Mouse (Mus musculus) C2C12 (cell line): Measurements from ENCODE around the gene Zfp638. TPM values are rescaled to one million over a fixed set of nuclear protein-coding genes. Genes with fewer than 3 reads are reported as not detected.
"Not testable (repeated sequence)": the region's sequence is repeated elsewhere in the genome, so short reads cannot be mapped to it uniquely, and the experiment has no call there.

Experiments
- H3K27me3 ChIP-seq: one replicate; pipeline ENCODE4 v1.6.1; 2011; ENCODE audit not compliant: control insufficient read depth, insufficient read depth, insufficient read length
- H3K36me3 ChIP-seq: one replicate; pipeline ENCODE4 v1.6.1; 2011; ENCODE audit not compliant: control insufficient read depth, insufficient read depth
- H3K4me3 ChIP-seq: one replicate; pipeline ENCODE4 v1.5.1; 2011; ENCODE audit warnings: mild to moderate bottlenecking, control low read depth; ENCODE audit not compliant: poor library complexity, insufficient read depth, severe bottlenecking
- H3K79me2 ChIP-seq: one replicate; pipeline ENCODE4 v1.6.1; 2011; ENCODE audit not compliant: control insufficient read depth, insufficient read depth
- H3K79me3 ChIP-seq: one replicate; pipeline ENCODE4 v1.6.1; 2011; ENCODE audit warnings: low read depth, control low read depth
- H3ac ChIP-seq: one replicate; pipeline ENCODE3; 2011; ENCODE audit warnings: low read depth; ENCODE audit not compliant: control insufficient read depth, insufficient read length
- CEBPB ChIP-seq: IDR thresholded peaks from one replicate; pipeline ENCODE4 v1.6.1; 2011; ENCODE audit warnings: low read depth, mild to moderate bottlenecking, control low read depth, moderate library complexity
- CTCF ChIP-seq: IDR thresholded peaks from one replicate; pipeline ENCODE4 v1.5.1; 2011; ENCODE audit not compliant: control insufficient read depth, insufficient read depth, insufficient read length
- FOSL1 ChIP-seq: IDR thresholded peaks from one replicate; pipeline ENCODE4 v1.8.0; 2011; ENCODE audit warnings: mild to moderate bottlenecking, low read length; ENCODE audit not compliant: poor library complexity, insufficient read depth, severe bottlenecking
- MAX ChIP-seq: IDR thresholded peaks from one replicate; pipeline ENCODE4 v1.6.1; 2011; ENCODE audit warnings: mild to moderate bottlenecking, control low read depth
- MYOD1 ChIP-seq: IDR thresholded peaks from one replicate; pipeline ENCODE4 v1.6.1; 2011; ENCODE audit warnings: low read depth; ENCODE audit not compliant: control insufficient read depth, insufficient read length
- MYOG ChIP-seq: IDR thresholded peaks from one replicate; pipeline ENCODE4 v1.6.1; 2011; ENCODE audit not compliant: control insufficient read depth, insufficient read length; ENCODE audit errors: extremely low read depth
- USF1 ChIP-seq: IDR thresholded peaks from one replicate; pipeline ENCODE4 v1.6.1; 2011; ENCODE audit warnings: low read depth, mild to moderate bottlenecking, control low read depth, moderate library complexity
- polyA plus RNA-seq: library from polyadenylated mRNA; unstranded; fragments of >200 nt; fragmentation: generic; extraction: Trizol; gene quantifications from one replicate; pipeline ENCODE4 v1.2.1, GENCODE M21; 2012; ENCODE audit warnings: missing spikeins

Zfp638 gene
- polyA plus RNA-seq, 1 experiment: 7.0 TPM

DNA sequence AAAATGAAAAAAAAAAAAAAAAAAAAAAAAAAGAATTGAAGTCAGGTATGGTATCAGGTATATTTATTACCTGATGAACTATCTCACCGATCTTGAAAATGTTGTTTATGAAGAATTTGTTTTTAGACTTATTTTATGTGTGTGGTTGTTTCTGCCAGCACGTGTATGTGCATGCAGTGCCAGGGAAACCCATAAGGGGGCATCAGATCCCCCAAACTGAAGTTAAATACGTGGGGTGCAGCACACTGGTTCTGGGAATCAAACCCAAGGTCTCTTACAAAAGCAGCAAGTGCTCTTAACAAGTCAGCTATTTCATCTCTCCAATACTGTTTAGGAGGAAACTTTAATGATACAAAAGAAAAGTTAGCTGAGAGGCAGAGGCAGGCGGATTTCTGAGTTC lies 137.4 kb downstream of the Zfp638 start:
- no peak for TF ChIP-seq MAX
- no peak for TF ChIP-seq MYOD1
- no peak for TF ChIP-seq USF1
- no peak for TF ChIP-seq CEBPB
- no peaks in the 10 kb centered on the region for H3K27me3 ChIP-seq
- no peak overlapping the region for H3K4me3 ChIP-seq
- no peaks in the 10 kb centered on the region for H3K36me3 ChIP-seq
- no peaks in the 10 kb centered on the region for H3K79me2 ChIP-seq
- no peaks in the 10 kb centered on the region for H3K79me3 ChIP-seq
- no peak overlapping the region for H3ac ChIP-seq

DNA sequence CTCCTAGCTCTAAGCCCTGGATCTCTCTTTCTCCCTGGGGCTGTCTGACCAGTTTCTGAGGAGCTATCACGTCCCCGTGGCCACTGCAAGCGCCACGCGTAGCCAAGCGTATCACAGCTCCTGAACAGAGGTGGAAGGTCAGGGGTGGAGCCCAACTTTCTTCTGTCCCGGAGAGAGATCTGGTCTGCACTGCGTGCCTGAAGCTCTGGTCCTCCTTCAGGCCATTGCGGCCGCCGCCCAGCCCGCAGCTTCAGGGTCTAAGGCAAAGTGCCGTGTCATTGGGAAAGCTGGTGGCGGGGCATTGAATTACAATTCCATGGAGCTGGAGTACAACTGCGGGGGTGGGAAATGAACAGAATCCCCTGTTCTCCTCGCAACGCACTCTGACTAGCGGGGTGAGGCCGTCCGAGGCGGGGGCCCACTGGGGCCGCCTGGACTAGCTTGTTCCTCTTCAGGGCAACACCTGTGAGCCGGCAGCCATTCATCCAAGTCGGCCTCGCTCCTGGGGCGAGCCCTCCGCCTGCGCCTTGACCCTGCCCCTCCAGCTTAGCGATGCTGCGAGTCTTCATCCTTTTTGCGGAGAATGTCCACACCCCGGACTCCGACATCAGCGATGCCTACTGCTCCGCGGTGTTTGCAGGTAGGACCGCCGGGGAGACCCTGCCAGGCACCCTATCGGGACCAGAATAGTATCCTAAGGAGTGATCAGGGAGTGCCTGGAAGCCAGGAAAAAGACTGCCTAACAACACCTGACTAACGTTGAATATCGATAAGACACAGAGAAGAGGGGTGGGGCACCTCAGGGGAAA lies 141.7 kb downstream of the Zfp638 start, which contains the start of gene Dysf:
TSS of gene Dysf (plus strand) at position 228 of the 809 bp plus-strand sequence.
- Histone ChIP-seq H3K36me3 (no peaks in the 10 kb centered on the region), H3K4me3 (no peak within 1 kb of the TSS), H3K27me3 (no peaks in the 10 kb centered on the region), H3K79me2 (no peaks in the 10 kb centered on the region), H3ac (peak within 1 kb of the TSS; percentile 6), H3K79me3 (no peaks in the 10 kb centered on the region)
- TF ChIP-seq MYOD1: no peak
- TF ChIP-seq CEBPB: no peak
- TF ChIP-seq CTCF: no peak

DNA sequence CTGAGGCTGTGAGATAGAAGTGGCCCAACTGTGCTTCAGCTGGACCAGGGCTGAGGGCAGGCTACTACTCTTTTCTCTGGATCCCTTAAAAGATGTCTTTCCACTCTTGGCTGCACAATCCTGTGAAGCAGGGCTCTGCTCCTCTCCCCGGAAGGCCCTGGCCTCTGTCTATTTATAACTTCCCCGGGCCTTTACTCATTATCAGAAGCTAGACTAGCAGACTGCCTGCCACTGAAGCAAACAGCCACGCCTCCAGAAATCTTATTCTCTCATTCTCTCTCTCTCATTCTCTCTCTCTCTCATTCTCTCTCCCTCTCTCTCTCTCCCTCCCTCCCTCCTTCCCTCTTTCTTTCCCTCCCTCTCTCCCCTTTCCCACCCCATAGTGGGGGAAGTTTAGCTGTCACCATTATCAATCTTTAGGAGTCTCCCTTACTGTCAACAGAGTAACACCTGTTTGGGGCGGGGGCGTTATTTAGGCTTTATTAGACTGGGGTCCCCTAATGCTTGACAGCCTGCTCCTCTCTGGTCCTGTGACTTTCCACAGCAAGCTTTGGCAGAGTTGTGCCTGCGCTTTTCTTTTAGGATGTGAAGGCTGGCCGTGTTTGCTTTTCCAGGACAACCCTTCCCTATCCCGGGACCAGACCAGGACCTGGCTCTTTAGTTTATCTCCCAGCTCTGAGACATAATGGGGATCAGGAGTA lies 142.4 kb downstream of the Zfp638 start:
- no peaks in the 10 kb centered on the region for H3K79me2 ChIP-seq
- no peaks in the 10 kb centered on the region for H3K79me3 ChIP-seq
- H3K27me3 ChIP-seq: no peaks in the 10 kb centered on the region
- H3ac ChIP-seq: no peak overlapping the region
- no peak for TF ChIP-seq MYOG
- H3K4me3 ChIP-seq: no peak overlapping the region
- no peaks in the 10 kb centered on the region for H3K36me3 ChIP-seq

- Histone ChIP-seq H3K4me3 (no peak overlapping the region), H3K27me3 (no peaks in the 10 kb centered on the region), H3K36me3 (no peaks in the 10 kb centered on the region), H3ac (no peak overlapping the region), H3K79me3 (no peaks in the 10 kb centered on the region), H3K79me2 (no peaks in the 10 kb centered on the region)
- TF ChIP-seq MYOG (no peak), MAX (no peak), USF1 (no peak), MYOD1 (no peak), CTCF (no peak), CEBPB (no peak), FOSL1 (no peak)
These were observed 143.0 kb downstream of the Zfp638 start for GRCm38 (mm10) chr6:84009915-84010302.

DNA sequence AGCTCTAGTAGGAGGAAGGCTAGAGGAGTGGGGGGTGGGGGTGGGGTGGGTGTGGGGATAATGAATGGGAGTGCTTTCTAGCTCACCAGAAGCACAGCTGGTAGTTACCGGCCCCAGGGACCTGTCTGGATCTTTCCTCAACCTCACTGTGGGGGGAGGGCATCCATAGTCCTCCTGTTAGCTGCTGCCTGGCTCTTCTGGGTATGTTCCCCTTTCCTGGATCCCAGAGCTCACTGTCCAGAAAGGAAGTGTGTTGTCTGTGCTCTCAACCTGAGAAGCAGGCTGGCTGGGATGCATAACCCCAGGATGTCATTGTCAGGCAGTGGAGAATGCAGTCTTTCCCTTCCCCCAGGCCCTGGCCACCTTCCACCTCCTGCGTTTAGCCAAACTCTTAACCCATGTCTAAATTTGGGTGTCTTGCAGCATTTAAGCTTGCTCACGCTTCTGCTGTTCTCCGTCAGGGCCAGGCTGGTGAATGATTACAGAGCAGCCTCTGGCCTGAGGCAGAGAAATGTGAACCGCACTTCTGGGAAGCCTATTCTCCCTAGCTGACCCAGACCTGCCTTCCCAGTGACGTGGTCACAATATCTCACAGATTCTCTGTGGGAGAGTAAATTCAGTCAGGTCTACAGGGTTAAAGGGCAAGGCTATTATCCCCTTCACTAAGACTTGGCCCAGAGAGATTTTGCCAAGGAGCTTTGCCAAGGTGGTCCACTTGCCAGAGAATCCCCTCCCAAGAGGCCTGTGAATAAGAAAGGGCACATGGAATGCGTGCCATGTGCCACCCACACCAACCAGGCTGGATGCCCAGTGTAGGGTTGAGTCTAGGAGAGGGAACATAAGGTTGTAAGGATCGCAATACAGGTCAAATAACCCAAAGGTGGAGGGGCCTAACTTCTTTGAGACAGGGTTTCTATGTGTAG lies 143.7 kb downstream of the Zfp638 start:
- H3K27me3 ChIP-seq: no peaks in the 10 kb centered on the region
- no peaks in the 10 kb centered on the region for H3K79me2 ChIP-seq
- no peak for TF ChIP-seq CTCF
- no peak overlapping the region for H3K4me3 ChIP-seq
- H3K36me3 ChIP-seq: no peaks in the 10 kb centered on the region
- H3ac ChIP-seq: no peak overlapping the region
- no peaks in the 10 kb centered on the region for H3K79me3 ChIP-seq

GRCm38 (mm10) chr6:84014961-84015683 lies 148.2 kb downstream of the Zfp638 start:
- not testable (repeated sequence) for H3K79me3 ChIP-seq, H3K36me3 ChIP-seq, H3K79me2 ChIP-seq, H3ac ChIP-seq, H3K4me3 ChIP-seq, H3K27me3 ChIP-seq
